Mouse (Mus musculus): ENCODE data around the gene Uqcc3. TPM values are rescaled to one million over a fixed set of nuclear protein-coding genes. Genes with fewer than 3 reads are reported as not detected.

The Uqcc3 gene
- 10 to 100 TPM; 35.2 to 35.6 TPM for total RNA-seq (2021)
- long read RNA-seq, experiment 1, transcript Uqcc3-201 (2 exons, 821 nt), result major isoform, 23 of 24 reads
- long read RNA-seq, experiment 1, partial matches to known transcripts, result 1 of 24 reads
- long read RNA-seq, experiment 1, other reads (novel, unspliced or antisense), result 0 of 24 reads
- long read RNA-seq, experiment 2, transcript Uqcc3-201 (2 exons, 821 nt), result major isoform, 46 of 47 reads
- long read RNA-seq, experiment 2, partial matches to known transcripts, result 1 of 47 reads
- long read RNA-seq, experiment 2, other reads (novel, unspliced or antisense), result 0 of 47 reads

GRCm38 (mm10) chr19:8880311-8881033, at the start of gene Uqcc3:
Uqcc3 (minus strand) TSS chr19:8880923.
- DNase-seq (ENCODE audit: low spot score in 2 of 2), result peak; percentile 82 to 91

- DNase-seq (ENCODE audit: low spot score in 2 of 2), result no peak
Measured at GRCm38 (mm10) chr19:8930117-8930516, 49.4 kb upstream of the Uqcc3 start.

- DNase-seq (ENCODE audit: low spot score in 2 of 2), result peak; percentile 55 to 58
Measured at GRCm38 (mm10) chr19:8929224-8930088, 48.7 kb upstream of the Uqcc3 start, which contains the start of the genes Rom1 and Eml3. Rom1 (minus strand) TSS chr19:8929356. Eml3 (plus strand) TSS chr19:8929552.

GRCm38 (mm10) chr19:8928689-8929223, 48.0 kb upstream of the Uqcc3 start:
- no peak for DNase-seq (ENCODE audit: low spot score in 2 of 2)

GRCm38 (mm10) chr19:8927891-8928525, 47.3 kb upstream of the Uqcc3 start:
- DNase-seq (ENCODE audit: low spot score in 2 of 2), result no peak

- DNase-seq (ENCODE audit: low spot score in 2 of 2), result no peak
Measured at GRCm38 (mm10) chr19:8926766-8927165, 46.0 kb upstream of the Uqcc3 start.

- DNase-seq (ENCODE audit: low spot score in 2 of 2), result no peak
Measured at GRCm38 (mm10) chr19:8921741-8922140, 41.0 kb upstream of the Uqcc3 start.

- no peak for DNase-seq (ENCODE audit: low spot score in 2 of 2)
Measured at GRCm38 (mm10) chr19:8920836-8921291, 40.1 kb upstream of the Uqcc3 start.

- peak; percentile 95 for DNase-seq (ENCODE audit: low spot score in 2 of 2)
Measured at GRCm38 (mm10) chr19:8920073-8920736, 39.5 kb upstream of the Uqcc3 start, which contains the start of gene B3gat3. B3gat3 (plus strand) TSS chr19:8920374.

- DNase-seq (ENCODE audit: low spot score in 2 of 2), result no peak
Measured at GRCm38 (mm10) chr19:8919684-8920072, 39.0 kb upstream of the Uqcc3 start.

- no peak for DNase-seq (ENCODE audit: low spot score in 2 of 2)
Measured at GRCm38 (mm10) chr19:8919000-8919399, 38.3 kb upstream of the Uqcc3 start.

- DNase-seq (ENCODE audit: low spot score in 2 of 2), result no peak
Measured at GRCm38 (mm10) chr19:8914212-8914611, 33.5 kb upstream of the Uqcc3 start.

GRCm38 (mm10) chr19:8911810-8912209, 31.1 kb upstream of the Uqcc3 start:
- DNase-seq (ENCODE audit: low spot score in 2 of 2), result no peak

- no peak for DNase-seq (ENCODE audit: low spot score in 2 of 2)
Measured at GRCm38 (mm10) chr19:8908531-8908930, 27.8 kb upstream of the Uqcc3 start.

GRCm38 (mm10) chr19:8903412-8903811, 22.7 kb upstream of the Uqcc3 start:
- DNase-seq (ENCODE audit: low spot score in 2 of 2), result no peak

- DNase-seq (ENCODE audit: low spot score in 2 of 2), result no peak
Measured at GRCm38 (mm10) chr19:8899079-8899478, 18.4 kb upstream of the Uqcc3 start.

GRCm38 (mm10) chr19:8898576-8898975, 17.9 kb upstream of the Uqcc3 start:
- DNase-seq (ENCODE audit: low spot score in 2 of 2), result no peak

GRCm38 (mm10) chr19:8897865-8898495, 17.3 kb upstream of the Uqcc3 start, which contains the start of gene Ganab:
Ganab (plus strand) TSS chr19:8898071.
- peak; percentile 93 to 97 for DNase-seq (ENCODE audit: low spot score in 2 of 2)

GRCm38 (mm10) chr19:8897211-8897864, 16.6 kb upstream of the Uqcc3 start:
- DNase-seq (ENCODE audit: low spot score in 2 of 2), result peak in 1 of 2 experiments; percentile 48

Data from layer of hippocampus, postnatal 14 days (tissue).